Mouse (Mus musculus) ovary, adult 18-20 months (tissue): Measurements from ENCODE around the gene Eef2.
"Not testable (repeated sequence)": the region's sequence is repeated elsewhere in the genome, so short reads cannot be mapped to it uniquely, and the experiment has no call there.

Experiments used
- DNase-seq: peaks from one replicate; pipeline ENCODE4 v3.0.0; 2022; ENCODE audit warnings: low spot score, mixed read lengths

Eef2 gene

DNA sequence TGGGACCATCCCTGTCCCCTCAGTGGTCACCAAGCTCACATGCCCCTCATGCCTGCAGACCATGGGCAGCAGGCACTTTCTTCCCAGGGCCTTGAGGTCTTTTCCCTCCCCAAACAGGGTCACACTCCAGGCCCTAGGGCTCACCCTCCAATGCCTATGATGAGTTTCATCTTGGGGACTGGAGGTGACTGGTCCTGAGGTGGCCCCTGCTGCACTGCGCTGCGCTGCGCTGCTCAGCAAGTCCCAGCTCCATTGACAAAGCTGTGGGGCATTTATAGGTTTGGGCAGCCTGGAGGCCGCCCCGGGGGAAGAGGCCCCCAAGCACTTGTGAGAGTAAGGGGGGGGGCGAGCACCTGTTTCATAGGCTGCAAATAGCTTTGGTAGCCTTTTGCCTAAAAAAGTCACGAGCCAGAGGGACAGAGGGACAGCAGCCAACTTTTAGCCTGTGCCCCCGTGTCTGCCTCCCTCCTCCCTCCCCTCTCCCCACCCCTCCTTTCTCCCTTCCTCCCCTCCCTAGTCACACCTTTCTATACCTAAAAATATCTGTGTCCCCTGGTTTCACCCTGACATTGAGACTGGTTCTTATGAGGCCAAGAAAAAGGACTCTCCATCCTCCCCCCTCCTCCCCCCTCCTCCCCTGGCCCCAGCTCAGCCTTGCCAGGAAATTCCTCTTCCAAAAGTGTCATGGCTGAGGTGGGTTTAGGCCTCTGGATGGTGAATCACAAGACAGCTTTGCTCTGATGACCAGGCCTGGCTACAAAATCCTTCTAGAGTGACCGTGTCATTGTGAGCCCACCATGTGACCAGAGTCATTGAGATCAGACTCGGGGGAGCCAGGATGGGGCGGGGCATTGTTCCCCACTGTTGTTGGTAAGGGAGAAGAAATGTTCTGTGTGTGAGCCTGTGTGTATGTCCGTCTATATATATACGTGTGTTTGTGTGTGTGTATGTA lies 25.7 kb downstream of the Eef2 start, which contains the start of gene Nmrk2:
TSS of gene Nmrk2 (minus strand) at position 245 of the 952 bp plus-strand sequence.
- no peak for DNase-seq

DNA sequence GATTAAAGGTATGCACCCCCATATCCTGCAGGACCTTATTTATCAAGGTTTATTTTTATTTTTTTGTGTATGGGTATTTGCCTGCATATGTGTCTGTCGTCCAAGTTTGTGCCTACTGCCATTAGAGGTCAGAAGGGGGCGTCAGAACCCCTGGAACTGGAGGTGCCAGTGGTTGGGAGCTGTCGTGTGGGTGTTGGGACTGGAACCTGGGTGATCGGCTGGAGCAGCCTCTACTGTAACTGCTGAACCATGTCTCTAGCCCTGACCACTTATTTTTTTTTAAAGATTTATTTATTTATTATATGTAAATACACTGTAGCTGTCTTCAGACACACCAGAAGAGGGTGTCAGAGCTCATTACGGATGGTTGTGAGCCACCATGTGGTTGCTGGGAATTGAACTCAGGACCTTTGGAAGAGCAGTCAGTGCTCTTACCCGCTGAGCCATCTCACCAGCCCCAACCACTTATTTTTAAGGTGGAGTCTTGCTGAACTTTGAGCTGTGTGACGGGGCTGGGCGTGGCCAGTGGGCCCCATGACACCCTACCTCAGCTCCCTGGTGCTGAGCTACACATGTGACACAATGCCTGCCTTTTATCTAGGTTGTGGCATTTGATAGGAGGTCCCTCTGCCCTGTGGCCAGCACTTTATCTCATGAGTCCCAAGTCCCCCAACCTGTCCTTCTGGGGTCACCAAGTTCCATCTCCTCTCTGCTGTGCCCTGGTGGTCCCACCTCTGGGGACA lies 26.7 kb downstream of the Eef2 start:
- no peak for DNase-seq

DNA sequence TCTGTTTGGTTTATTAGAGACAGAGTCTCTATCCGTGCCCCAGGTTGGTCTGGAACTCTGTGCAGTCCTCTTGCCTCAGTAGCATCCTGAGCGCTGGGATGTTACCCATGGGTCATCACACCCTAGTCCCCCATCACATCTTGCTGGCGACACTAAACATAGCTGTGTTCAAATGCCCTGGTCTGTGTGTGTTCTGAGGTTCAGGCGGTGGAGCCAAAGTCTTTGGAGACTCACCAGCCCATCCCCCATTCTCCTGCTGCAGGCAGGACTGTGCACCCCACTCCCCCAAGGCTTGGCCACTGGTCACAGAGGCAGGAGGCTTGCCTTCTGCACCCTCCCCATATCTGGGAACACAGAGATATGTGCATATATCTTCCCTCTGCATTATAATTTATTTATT lies 27.7 kb downstream of the Eef2 start:
- no peak for DNase-seq

DNA sequence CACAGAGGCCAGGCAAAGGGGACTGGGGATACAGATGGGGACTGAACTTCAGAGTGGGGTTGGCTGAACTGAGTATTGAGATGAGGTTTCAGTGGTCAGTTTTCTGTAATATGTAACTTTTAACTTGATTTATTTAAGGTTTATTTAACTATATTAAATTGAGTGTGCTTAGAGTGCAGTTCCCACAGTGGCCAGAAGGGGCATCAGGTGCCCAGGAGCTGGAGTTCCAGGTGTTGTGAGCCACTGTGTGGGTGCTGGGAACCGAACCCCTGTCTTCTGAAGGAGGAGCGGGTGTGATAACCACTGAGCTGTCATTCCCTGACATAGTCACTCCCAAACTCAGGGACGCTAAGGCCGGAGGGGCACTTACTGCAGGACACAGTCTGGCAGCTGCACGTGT lies 33.7 kb downstream of the Eef2 start:
- no peak for DNase-seq

DNA sequence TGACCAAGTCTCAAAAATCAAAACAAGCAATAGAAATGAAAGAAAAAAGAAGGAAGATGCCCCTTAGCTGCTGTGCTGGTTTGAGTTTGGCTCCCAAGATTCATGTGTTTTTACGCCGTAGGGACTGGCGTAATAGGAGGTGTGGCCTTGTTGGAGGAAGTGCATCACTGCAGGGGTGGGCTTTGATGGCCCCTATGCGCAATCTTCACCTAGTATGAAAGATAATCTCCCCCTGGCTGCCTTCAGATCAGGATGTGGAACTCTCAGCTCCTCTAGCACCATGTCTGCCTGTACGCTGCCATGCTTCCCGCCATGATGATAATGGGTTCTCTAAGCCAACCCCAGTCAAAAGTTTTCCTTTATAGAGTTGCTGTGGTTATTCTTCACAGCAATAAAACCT lies 39.8 kb downstream of the Eef2 start:
- no peak for DNase-seq

DNA sequence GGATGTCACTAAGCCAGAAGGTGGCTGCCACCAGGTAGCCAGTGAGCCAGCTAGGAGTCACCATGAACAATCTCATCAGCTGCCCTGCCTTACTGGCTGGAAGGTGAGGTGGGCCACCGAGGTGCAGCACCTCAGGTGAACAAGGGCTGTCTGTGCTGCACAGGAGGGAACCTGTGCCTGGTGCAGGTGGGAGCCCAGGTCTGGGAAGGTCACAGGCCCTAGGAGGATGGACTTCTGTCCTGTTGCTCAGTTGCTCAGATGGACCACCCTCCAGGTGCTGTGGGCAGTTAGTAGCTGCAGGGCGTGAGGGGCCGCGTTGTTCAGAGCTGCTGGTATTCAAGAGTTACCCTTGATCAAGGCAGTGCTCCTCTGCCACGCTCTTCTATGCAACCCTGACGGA lies 40.4 kb downstream of the Eef2 start:
- no peak for DNase-seq

DNA sequence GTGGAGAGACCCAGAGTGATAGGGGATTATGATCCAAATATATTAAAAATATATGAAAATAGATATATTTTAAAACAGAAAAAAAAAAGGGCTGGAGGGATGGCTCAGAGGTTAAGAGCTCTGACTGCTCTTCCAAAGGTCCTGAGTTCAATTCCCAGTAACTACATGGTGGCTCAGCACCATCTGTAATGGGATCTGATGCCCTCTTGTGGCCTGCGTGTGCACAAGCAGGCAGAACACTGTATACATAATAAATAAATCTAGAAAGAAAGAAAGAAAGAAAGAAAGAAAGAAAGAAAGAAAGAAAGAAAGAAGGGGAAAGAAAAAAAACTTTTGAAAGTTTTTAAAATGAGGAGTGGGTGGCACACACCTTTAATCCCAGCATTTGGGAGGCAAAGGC lies 40.8 kb downstream of the Eef2 start:
- DNase-seq, result not testable (repeated sequence)

DNA sequence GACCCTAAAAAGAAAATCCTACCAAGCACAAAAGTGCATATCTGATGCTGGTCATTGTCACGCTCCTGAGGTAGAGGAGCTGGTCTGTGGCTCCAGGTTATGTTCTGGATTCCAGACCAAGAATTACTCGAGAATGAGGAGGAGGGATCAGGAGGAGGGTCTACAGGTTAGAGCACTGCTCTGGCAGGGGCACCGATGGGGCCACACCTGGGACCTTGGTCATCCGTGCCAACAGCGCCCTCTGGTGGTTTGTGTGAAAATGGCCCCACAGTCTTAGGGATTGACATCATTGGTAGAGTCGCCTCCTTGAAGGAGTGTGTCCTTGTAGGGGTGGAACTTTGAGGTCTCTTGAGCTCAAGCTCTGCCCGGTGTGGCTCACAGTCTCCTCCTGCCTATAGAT lies 41.5 kb downstream of the Eef2 start:
- DNase-seq, result no peak

DNA sequence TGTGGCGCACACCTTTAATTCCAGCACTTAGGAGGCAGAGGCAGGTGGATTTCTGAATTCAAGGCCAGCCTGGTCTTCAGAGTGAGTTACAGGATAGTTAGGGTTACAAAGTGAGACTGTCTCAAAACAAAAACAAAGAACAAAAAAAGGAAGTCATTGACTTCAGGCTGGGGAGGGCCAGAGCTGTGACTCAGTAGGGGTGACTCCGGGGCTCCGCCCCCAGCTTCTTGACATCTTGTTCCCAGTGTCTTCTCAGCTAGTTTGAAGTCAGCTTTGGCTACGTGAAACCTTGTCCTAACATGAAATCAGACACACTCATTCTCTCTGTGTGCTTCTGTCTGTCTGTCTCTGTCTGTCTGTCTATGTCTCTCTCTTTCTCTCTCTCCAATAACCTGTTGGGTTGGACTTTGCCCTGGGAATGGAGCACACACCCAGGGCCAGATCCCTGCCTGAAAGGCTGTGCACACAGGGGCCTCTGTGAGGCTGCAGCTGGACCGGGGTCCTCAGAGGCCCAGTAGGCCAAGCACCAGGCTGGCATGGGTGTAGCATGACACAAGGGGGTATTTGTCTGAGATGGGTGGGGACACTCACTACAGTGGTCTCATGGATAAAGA lies 45.1 kb downstream of the Eef2 start:
- no peak for DNase-seq

DNA sequence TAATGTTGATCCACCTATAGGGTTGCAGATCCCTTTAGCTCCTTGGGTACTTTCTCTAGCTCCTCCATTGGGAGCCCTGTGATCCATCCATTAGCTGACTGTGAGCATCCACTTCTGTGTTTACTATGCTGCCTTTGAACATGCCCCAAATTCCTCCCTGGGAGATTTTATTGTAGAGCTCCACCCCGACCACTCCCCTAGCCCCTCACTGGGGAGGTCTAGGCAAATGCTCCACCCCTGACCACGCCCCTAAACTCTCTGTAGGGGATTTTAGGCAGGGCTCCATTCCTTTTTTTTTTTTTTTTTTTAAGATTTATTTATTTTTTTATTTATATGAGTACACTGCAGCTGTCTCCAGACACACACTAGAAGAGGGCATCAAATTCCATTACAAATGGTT lies 47.3 kb downstream of the Eef2 start:
- DNase-seq, result not testable (repeated sequence)

DNA sequence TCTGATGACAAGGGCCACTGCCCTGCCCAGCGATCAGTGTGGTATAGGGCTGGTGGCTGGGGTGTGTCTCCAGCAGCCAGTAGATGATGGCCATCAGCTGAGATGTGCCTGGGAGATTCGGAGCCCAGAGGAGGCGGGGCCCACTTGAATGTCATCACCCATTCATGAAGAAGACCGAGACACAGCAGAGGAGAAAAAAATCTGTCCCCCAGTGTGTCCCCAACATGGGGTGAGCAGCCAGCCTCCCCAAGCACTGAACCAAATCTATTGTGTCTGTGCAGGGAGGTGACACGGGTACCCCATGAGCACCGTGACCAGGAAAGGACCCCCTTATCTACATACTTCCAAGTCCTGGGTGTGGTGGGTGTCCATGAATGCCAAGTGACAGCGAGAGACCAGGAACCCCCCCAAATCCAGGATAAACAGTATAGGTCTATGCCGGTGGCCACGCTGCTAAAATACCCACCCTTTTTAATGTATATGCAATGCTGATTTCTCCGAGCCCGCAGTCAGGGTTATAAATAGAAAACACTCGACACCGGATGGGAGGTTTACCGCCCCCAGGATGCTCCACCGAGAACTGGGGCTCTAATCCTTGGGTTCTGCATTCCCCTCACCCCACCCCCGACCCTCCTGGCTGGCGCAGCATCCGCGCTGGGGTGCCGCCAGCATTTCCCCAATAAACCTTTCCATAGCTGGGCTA lies 53.5 kb downstream of the Eef2 start:
- DNase-seq, result no peak

DNA sequence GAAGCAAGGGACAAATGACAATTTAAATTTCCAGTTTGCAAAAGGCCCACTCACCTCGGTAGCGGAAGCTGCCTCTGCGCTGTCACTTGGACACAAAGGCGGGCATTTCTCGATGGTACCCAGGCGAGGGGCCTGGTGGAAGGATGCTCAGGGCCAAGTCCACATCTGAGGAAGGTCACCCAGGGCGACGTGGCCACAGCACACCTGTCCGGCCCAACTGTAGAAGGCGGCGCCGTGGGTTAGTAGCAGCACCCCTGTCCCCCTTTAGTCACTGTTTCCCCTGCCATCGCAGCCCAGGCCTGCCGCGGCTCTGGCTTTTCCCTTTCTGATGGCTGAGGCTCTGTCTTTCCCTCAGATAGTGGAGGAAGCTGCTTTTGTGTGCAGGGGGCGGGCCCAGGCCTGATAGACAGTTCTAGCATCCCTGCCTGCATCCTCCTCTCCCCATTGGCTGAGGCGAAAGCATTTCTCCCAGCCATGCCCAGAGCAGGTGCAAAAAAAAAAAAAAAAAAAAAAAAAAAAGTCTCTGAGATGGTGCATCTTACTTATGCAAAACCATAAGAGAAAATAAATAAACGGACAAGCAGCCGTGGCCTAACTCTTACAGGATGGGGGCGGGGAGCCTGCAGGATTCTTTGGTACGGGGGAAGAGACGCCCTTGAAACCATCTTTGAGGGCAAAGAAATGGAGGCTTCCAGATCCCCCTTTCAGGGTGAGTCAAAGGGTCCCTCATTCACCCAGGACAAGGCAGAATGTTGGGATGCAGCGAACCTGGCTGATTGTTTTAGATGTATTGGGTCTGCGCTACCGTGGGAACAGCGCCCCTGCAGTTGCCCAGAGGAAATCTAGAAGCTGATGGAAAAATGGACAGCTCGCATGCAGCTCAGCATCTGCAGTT lies 54.3 kb downstream of the Eef2 start, which contains the start of gene Atcay:
TSS of gene Atcay (minus strand) at position 396 of the 895 bp plus-strand sequence.
- no peak for DNase-seq

DNA sequence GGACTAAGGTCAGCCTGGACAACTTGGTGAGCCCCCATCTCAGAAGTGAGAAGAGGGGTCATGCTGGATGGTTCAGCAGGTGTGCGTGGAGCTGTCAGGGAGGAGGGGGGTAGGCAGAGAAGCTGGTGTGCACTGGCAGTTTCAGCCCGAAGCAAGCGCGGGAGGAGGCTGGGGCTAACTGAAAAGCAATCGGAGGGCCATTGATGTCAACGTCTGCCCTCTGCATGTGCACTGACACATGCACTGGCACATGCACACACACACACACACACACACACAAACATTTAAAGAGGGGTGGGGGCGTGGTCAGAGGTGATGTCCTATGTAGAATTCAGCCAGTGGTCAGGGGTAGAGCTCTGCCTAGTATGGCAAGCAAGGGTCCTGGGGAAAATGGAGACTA lies 55.0 kb downstream of the Eef2 start:
- DNase-seq, result no peak
